Mouse (Mus musculus): Measurements from ENCODE around the gene Crybg1. TPM values are rescaled to one million over a fixed set of nuclear protein-coding genes. Genes with fewer than 3 reads are reported as not detected.
"Not testable (repeated sequence)": the region's sequence is repeated elsewhere in the genome, so short reads cannot be mapped to it uniquely, and the experiment has no call there.

Gene Crybg1
- total and polyA plus RNA-seq, 3 experiments, result 3.9 to 6.6 (median 5.2) TPM

GRCm38 (mm10) chr10:43928596-43928995, 220.1 kb downstream of the Crybg1 start:
- Histone ChIP-seq H3K79me2 (replicated peaks; ENCODE audit: control insufficient read depth, extremely low read depth, insufficient read depth, poor library complexity, severe bottlenecking) (peaks cover 4% of the 10 kb centered on the region), H3K4me3 (replicated peaks in 1 of 3; ENCODE audit: low read depth in 2 of 3, low read length in 2 of 3, poor library complexity in 1 of 3) (no peak overlapping the region), H3K4me2 (ENCODE audit: insufficient read depth, low read depth, poor library complexity, severe bottlenecking) (no peak overlapping the region), H3K9me3 (replicated peaks; ENCODE audit: low read length) (peaks cover 4% of the 10 kb centered on the region), H3K27ac (ENCODE audit: insufficient read depth, low read depth) (no peak overlapping the region), H3K9ac (ENCODE audit: insufficient read depth, low read depth) (no peak overlapping the region), H3K4me1 (ENCODE audit: control insufficient read depth in 1 of 2, insufficient read depth in 2 of 2) (peaks cover 6 to 19% of the 10 kb centered on the region in 2 experiments), H3K27me3 (replicated peaks) (no peaks in the 10 kb centered on the region), H3K36me3 (replicated peaks in 1 of 2; ENCODE audit: control insufficient read depth in 1 of 2, insufficient read depth in 1 of 2, low read length in 1 of 2) (peaks cover 66 to 97% of the 10 kb centered on the region in 2 experiments)
- in situ Hi-C loops (cut with MboI; ENCODE audit: low pct_ligation_motif_present, low pct_unique_long_range_greater_than_20kb, low sequenced_read_pairs) (no loop called here), dilution Hi-C loops (cut with MboI; ENCODE audit: extremely low pct_ligation_motif_present, extremely low pct_unique_long_range_greater_than_20kb, low sequenced_read_pairs) (no loop called here)
- TF ChIP-seq SIN3A (IDR thresholded peaks at IDR 0.05; ENCODE audit: low read length) (no peak), ZKSCAN1 (IDR thresholded peaks at IDR 0.05; ENCODE audit: borderline replicate concordance, low read depth, low read length) (no peak), CTCF (conservative IDR thresholded peaks at IDR 0.05 in 1 of 2, IDR thresholded peaks at IDR 0.05 in 1 of 2; ENCODE audit: low read depth in 2 of 2, low read length in 2 of 2) (no peak), MYC (IDR thresholded peaks at IDR 0.05; ENCODE audit: low read depth, low read length) (no peak), MXI1 (IDR thresholded peaks at IDR 0.05; ENCODE audit: low read depth, low read length) (no peak), MEF2A (IDR thresholded peaks at IDR 0.05; ENCODE audit: borderline replicate concordance, low read depth, low read length) (no peak), ZNF384 (IDR thresholded peaks at IDR 0.05; ENCODE audit: low read depth, low read length) (no peak), HCFC1 (IDR thresholded peaks at IDR 0.05; ENCODE audit: low read depth, low read length) (no peak), SMC3 (IDR thresholded peaks at IDR 0.05; ENCODE audit: low read depth, low read length) (no peak), PAX5 (IDR thresholded peaks at IDR 0.05; ENCODE audit: low read length) (no peak)
- no peak for DNase-seq (ENCODE audit: extremely low read depth)

GRCm38 (mm10) chr10:43927736-43928135, 220.9 kb downstream of the Crybg1 start:
- Histone ChIP-seq H3K27ac (ENCODE audit: insufficient read depth, low read depth) (peak overlapping the region; percentile 25; the same call in 1 of the 2 replicates), H3K79me2 (replicated peaks; ENCODE audit: control insufficient read depth, extremely low read depth, insufficient read depth, poor library complexity, severe bottlenecking) (peaks cover 4% of the 10 kb centered on the region), H3K4me3 (replicated peaks in 1 of 3; ENCODE audit: low read depth in 2 of 3, low read length in 2 of 3, poor library complexity in 1 of 3) (peak overlapping the region in 1 of 3 experiments; percentile 22), H3K4me1 (ENCODE audit: control insufficient read depth in 1 of 2, insufficient read depth in 2 of 2) (peaks cover 6 to 19% of the 10 kb centered on the region in 2 experiments), H3K9ac (ENCODE audit: insufficient read depth, low read depth) (no peak overlapping the region), H3K9me3 (replicated peaks; ENCODE audit: low read length) (peaks cover 4% of the 10 kb centered on the region), H3K36me3 (replicated peaks in 1 of 2; ENCODE audit: control insufficient read depth in 1 of 2, insufficient read depth in 1 of 2, low read length in 1 of 2) (peaks cover 64 to 97% of the 10 kb centered on the region in 2 experiments), H3K4me2 (ENCODE audit: insufficient read depth, low read depth, poor library complexity, severe bottlenecking) (no peak overlapping the region), H3K27me3 (replicated peaks) (no peaks in the 10 kb centered on the region)
- dilution Hi-C loops (cut with MboI; ENCODE audit: extremely low pct_ligation_motif_present, extremely low pct_unique_long_range_greater_than_20kb, low sequenced_read_pairs), result no loop called here
- DNase-seq (ENCODE audit: extremely low read depth), result peak; percentile 74
- in situ Hi-C loops (cut with MboI; ENCODE audit: low pct_ligation_motif_present, low pct_unique_long_range_greater_than_20kb, low sequenced_read_pairs), result no loop called here
- TF ChIP-seq POLR2A (IDR thresholded peaks at IDR 0.05; ENCODE audit: low read depth, low read length) (0 out of 2 replicates have a peak, but pooled peaks have one; percentile 22), CHD1 (IDR thresholded peaks at IDR 0.05; ENCODE audit: low read depth, low read length) (no peak)

- DNase-seq (ENCODE audit: extremely low read depth); H3K27ac ChIP-seq (ENCODE audit: insufficient read depth, low read depth); H3K9ac ChIP-seq (ENCODE audit: insufficient read depth, low read depth); dilution Hi-C loops (cut with MboI; ENCODE audit: extremely low pct_ligation_motif_present, extremely low pct_unique_long_range_greater_than_20kb, low sequenced_read_pairs); H3K27me3 ChIP-seq (replicated peaks); H3K9me3 ChIP-seq (replicated peaks; ENCODE audit: low read length); H3K4me2 ChIP-seq (ENCODE audit: insufficient read depth, low read depth, poor library complexity, severe bottlenecking); H3K79me2 ChIP-seq (replicated peaks; ENCODE audit: control insufficient read depth, extremely low read depth, insufficient read depth, poor library complexity, severe bottlenecking); H3K4me3 ChIP-seq (replicated peaks in 1 of 3; ENCODE audit: low read depth in 2 of 3, low read length in 2 of 3, poor library complexity in 1 of 3); in situ Hi-C loops (cut with MboI; ENCODE audit: low pct_ligation_motif_present, low pct_unique_long_range_greater_than_20kb, low sequenced_read_pairs): not testable (repeated sequence)
- peaks cover 6 to 30% of the 10 kb centered on the region in 2 experiments for H3K4me1 ChIP-seq (ENCODE audit: control insufficient read depth in 1 of 2, insufficient read depth in 2 of 2)
- peak in 1 of 2 experiments; percentile 15; a peak in 2 of 4 replicates for TF ChIP-seq CTCF (conservative IDR thresholded peaks at IDR 0.05 in 1 of 2, IDR thresholded peaks at IDR 0.05 in 1 of 2; ENCODE audit: low read depth in 2 of 2, low read length in 2 of 2)
- peaks cover 58 to 98% of the 10 kb centered on the region in 2 experiments for H3K36me3 ChIP-seq (replicated peaks in 1 of 2; ENCODE audit: control insufficient read depth in 1 of 2, insufficient read depth in 1 of 2, low read length in 1 of 2)
Observed at GRCm38 (mm10) chr10:43925776-43926175, 222.9 kb downstream of the Crybg1 start.
